Mouse (Mus musculus) G1E (cell line): ENCODE data around the gene Rdh19.

ENCODE experiments used
- CTCF ChIP-seq: IDR thresholded peaks from 2 replicates; pipeline ENCODE4 v1.5.1; 2012; ENCODE audit warnings: low read depth, low read length, inconsistent platforms, mixed read lengths
- GATA1 ChIP-seq: IDR thresholded peaks from 2 replicates; pipeline ENCODE4 v1.6.1; 2012; ENCODE audit warnings: borderline replicate concordance, low read length, inconsistent platforms, mixed read lengths
- POLR2AphosphoS5 ChIP-seq: IDR thresholded peaks from 2 replicates; pipeline ENCODE4 v1.6.1; 2012; ENCODE audit warnings: low read depth, low read length, inconsistent platforms; ENCODE audit not compliant: insufficient replicate concordance
- TAL1 ChIP-seq: conservative IDR thresholded peaks from 2 replicates; pipeline ENCODE4 v1.6.1; 2012; ENCODE audit warnings: low read depth, low read length, inconsistent platforms, mixed read lengths

DNA sequence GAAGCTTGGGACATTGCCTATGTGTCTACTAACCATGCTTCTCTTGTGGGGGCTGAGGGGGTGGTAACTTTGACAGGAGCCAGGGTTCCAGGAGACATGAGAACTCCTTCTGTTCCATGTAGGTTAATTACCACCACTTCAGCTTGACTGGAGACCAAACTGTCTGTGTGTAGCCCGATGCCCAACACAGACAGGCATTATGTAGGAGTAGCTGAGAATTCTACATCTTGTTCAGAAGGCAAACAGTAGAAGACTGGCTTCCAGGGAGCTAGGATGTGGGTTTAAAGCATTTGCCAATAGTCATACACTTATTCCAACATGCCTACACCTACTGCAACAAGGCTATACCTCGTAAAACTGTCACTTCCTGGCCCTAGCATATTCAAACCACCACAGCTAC, 11.2 kb upstream of the Rdh19 start:
- TF ChIP-seq CTCF (no peak), POLR2AphosphoS5 (no peak), TAL1 (no peak), GATA1 (no peak)
